Mouse (Mus musculus): Measurements from ENCODE around the gene Cux1. TPM values are rescaled to one million over a fixed set of nuclear protein-coding genes. Genes with fewer than 3 reads are reported as not detected.

The Cux1 gene
- 18.4 and 37.1 TPM in 2 replicates for polyA plus RNA-seq (2011; ENCODE audit: insufficient read depth, insufficient read length, low replicate concordance, missing spikeins)

DNA sequence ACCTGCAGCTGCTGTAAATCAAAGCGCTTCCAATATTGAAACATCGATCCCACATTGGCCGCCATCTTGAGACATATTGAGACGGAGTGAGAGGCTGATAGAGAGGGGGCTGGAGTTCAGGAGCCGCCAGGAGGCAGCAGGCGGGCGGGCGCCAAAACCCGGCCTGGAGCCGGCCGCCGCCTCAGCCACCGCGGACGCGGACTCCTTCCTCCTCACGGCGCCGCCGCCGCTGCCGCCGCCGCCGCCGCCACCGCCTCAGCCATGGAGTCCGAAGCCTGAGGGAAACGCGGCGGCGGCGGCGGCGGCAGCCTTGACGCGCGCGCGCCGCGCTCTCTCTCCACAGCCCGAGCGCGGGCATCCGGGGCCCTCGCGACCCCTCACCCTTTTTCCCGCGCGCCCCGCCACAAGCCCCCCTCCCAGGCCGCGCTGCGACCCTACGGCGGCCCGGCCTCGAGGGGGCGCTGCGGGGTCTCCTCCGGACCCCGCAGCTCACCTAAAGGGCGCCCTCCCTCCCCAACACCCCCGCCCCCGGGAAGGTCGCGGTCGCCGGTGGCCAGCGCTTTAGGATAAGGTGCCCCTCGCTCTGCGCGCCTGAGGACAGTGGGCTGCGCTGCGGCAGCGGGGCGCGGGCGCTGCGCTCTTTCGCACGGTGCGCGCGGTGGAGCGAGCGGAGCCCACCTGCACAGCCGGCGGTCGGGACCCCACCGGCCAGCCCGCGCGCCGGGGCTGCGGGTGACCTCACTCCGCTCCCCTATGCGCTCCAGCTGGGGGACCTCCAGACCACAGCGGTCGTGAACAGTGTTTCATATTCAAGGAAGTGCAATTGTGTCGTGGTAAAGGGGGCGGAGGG lies at the start of gene Cux1:
Cux1 (minus strand) TSS at position 315 of the 850 bp plus-strand sequence.
- TF ChIP-seq CTCF (IDR thresholded peaks at IDR 0.05; ENCODE audit: control insufficient read depth, insufficient read depth, low read length) (no peak), POLR2A (IDR thresholded peaks at IDR 0.05; ENCODE audit: borderline replicate concordance, control insufficient read depth, low read depth, low read length) (peak; percentile 25; the same call in 1 of the 2 replicates)
- peak within 1 kb of the TSS; percentile 95 for H3K27ac ChIP-seq (ENCODE audit: control insufficient read depth, insufficient read depth, low read depth, low read length, poor library complexity)
- peaks cover 1% of the 10 kb centered on the region; the same call in 1 of the 2 replicates for H3K4me1 ChIP-seq (ENCODE audit: control insufficient read depth, insufficient read depth, low read length)
- H3K4me3 ChIP-seq (replicated peaks; ENCODE audit: control insufficient read depth, low read depth, low read length): peak within 1 kb of the TSS; percentile 89
- under 1% methylated on average over 95 of the region's 103 CpGs for WGBS

DNA sequence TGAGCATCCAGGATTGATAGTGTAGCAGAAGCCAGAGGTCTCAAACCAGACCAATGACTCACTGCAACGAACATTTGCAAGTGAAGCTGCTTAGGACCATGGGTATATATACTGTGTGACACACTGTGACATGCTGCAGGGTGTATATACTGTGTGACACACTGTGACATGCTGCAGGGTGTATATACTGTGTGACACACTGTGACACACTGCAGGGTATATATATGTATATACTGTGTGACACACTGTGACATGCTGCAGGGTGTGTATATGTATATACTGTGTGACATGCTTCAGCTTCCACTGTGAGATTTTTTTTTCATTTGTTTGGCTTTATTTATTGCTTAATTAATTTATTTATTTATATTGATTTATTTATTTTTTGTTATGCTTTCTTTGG lies 45.1 kb upstream of the Cux1 start:
- H3K4me3 ChIP-seq (replicated peaks; ENCODE audit: control insufficient read depth, low read depth, low read length): no peak overlapping the region
- WGBS: 62% methylated on average over 1 of the region's 1 CpGs
- no peaks in the 10 kb centered on the region for H3K4me1 ChIP-seq (ENCODE audit: control insufficient read depth, insufficient read depth, low read length)
- TF ChIP-seq POLR2A (IDR thresholded peaks at IDR 0.05; ENCODE audit: borderline replicate concordance, control insufficient read depth, low read depth, low read length): no peak
- no peak for TF ChIP-seq CTCF (IDR thresholded peaks at IDR 0.05; ENCODE audit: control insufficient read depth, insufficient read depth, low read length)
- H3K27ac ChIP-seq (ENCODE audit: control insufficient read depth, insufficient read depth, low read depth, low read length, poor library complexity): no peak overlapping the region

GRCm38 (mm10) chr5:136608814-136609434 lies 41.6 kb upstream of the Cux1 start:
- WGBS: 54% methylated on average over 6 of the region's 6 CpGs
- H3K4me3 ChIP-seq (replicated peaks; ENCODE audit: control insufficient read depth, low read depth, low read length): no peak overlapping the region
- TF ChIP-seq POLR2A (IDR thresholded peaks at IDR 0.05; ENCODE audit: borderline replicate concordance, control insufficient read depth, low read depth, low read length): no peak
- TF ChIP-seq CTCF (IDR thresholded peaks at IDR 0.05; ENCODE audit: control insufficient read depth, insufficient read depth, low read length): no peak
- no peak overlapping the region for H3K27ac ChIP-seq (ENCODE audit: control insufficient read depth, insufficient read depth, low read depth, low read length, poor library complexity)
- H3K4me1 ChIP-seq (ENCODE audit: control insufficient read depth, insufficient read depth, low read length): peaks cover 4% of the 10 kb centered on the region

DNA sequence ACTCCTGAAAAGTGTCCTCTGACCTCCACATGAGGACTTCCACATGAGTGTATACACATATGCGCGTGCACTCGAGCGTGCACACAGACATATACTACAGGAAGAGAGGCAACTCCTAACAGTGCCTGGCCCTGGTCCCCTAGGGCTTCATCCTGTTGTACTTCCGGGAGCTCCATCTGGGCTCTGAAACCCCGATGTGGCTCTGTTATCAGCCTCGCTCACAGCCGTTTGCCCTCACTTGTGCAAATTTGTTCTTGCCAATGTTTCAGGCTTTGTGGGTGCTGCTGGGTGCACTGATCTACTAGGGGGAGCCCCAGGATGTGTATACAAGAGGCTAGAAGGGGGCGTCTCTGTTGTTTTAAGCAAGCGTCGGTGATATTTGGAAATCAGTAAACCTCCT lies 37.9 kb upstream of the Cux1 start:
- no peak overlapping the region for H3K27ac ChIP-seq (ENCODE audit: control insufficient read depth, insufficient read depth, low read depth, low read length, poor library complexity)
- peaks cover 4% of the 10 kb centered on the region for H3K4me1 ChIP-seq (ENCODE audit: control insufficient read depth, insufficient read depth, low read length)
- no peak for TF ChIP-seq POLR2A (IDR thresholded peaks at IDR 0.05; ENCODE audit: borderline replicate concordance, control insufficient read depth, low read depth, low read length)
- WGBS: 41% methylated on average over 11 of the region's 11 CpGs
- H3K4me3 ChIP-seq (replicated peaks; ENCODE audit: control insufficient read depth, low read depth, low read length): no peak overlapping the region

DNA sequence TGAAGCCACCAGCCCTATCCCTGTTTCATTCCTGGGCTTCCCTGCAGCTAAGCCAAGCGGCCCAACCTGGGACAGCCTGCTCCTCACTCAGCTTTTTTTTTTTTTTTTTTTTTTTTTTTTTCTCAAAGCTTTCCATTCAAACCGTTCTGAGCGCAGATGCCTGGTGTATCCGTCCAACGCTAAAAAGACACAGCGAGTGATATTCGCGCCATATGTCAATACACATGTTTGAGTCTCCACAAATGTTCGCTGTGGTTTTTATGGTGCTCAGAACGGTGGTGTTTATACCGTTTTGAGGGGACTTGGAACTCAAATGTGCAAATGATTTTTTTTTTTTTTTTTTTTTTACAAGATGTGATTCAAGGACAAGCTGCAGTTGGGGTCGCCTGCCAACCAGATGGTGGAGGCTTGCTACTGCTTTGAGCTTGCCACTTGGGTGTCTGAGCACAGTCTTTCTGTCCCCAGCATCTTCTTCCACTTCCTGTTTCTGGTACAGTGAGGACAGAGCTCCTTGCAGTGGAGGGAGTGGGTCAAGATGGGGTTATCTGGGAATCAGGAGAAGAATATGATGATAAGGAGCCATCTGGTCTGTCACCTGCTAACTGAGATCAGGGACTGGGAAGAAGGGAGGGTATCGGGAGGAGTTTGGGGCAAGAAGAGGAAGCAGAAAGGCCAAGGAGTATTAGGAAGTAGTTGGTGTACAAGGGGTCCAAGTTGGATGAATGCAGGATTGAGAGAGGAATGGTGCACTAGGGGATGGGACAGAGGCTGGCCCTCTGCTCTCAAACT lies 36.1 kb upstream of the Cux1 start:
- Histone ChIP-seq H3K4me1 (ENCODE audit: control insufficient read depth, insufficient read depth, low read length) (peaks cover 4% of the 10 kb centered on the region), H3K27ac (ENCODE audit: control insufficient read depth, insufficient read depth, low read depth, low read length, poor library complexity) (no peak overlapping the region), H3K4me3 (replicated peaks; ENCODE audit: control insufficient read depth, low read depth, low read length) (no peak overlapping the region)
- WGBS: 73% methylated on average over 13 of the region's 13 CpGs
- TF ChIP-seq CTCF (IDR thresholded peaks at IDR 0.05; ENCODE audit: control insufficient read depth, insufficient read depth, low read length) (no peak), POLR2A (IDR thresholded peaks at IDR 0.05; ENCODE audit: borderline replicate concordance, control insufficient read depth, low read depth, low read length) (no peak)

- peaks cover 4% of the 10 kb centered on the region for H3K4me1 ChIP-seq (ENCODE audit: control insufficient read depth, insufficient read depth, low read length)
- TF ChIP-seq CTCF (IDR thresholded peaks at IDR 0.05; ENCODE audit: control insufficient read depth, insufficient read depth, low read length) (no peak), POLR2A (IDR thresholded peaks at IDR 0.05; ENCODE audit: borderline replicate concordance, control insufficient read depth, low read depth, low read length) (no peak)
- WGBS: 82% methylated on average over 5 of the region's 5 CpGs
- no peak overlapping the region for H3K4me3 ChIP-seq (replicated peaks; ENCODE audit: control insufficient read depth, low read depth, low read length)
- no peak overlapping the region for H3K27ac ChIP-seq (ENCODE audit: control insufficient read depth, insufficient read depth, low read depth, low read length, poor library complexity)
Measured at GRCm38 (mm10) chr5:136600511-136600910, 33.2 kb upstream of the Cux1 start.

- TF ChIP-seq CTCF (IDR thresholded peaks at IDR 0.05; ENCODE audit: control insufficient read depth, insufficient read depth, low read length) (no peak), POLR2A (IDR thresholded peaks at IDR 0.05; ENCODE audit: borderline replicate concordance, control insufficient read depth, low read depth, low read length) (no peak)
- WGBS: 65% methylated on average over 8 of the region's 8 CpGs
- no peak overlapping the region for H3K4me3 ChIP-seq (replicated peaks; ENCODE audit: control insufficient read depth, low read depth, low read length)
- no peaks in the 10 kb centered on the region; the same call in 1 of the 2 replicates for H3K4me1 ChIP-seq (ENCODE audit: control insufficient read depth, insufficient read depth, low read length)
- 0 out of 2 replicates have a peak overlapping the region, but pooled peaks have one; percentile 36 for H3K27ac ChIP-seq (ENCODE audit: control insufficient read depth, insufficient read depth, low read depth, low read length, poor library complexity)
Measured at GRCm38 (mm10) chr5:136594896-136595540, 27.7 kb upstream of the Cux1 start.
